Mouse (Mus musculus) kidney, postnatal 0 days (tissue): ENCODE measurements at regions not wholly inside any gene's neighbourhood (a gene's known extent, or its start where the extent isn't known, plus 50 kb on each side); places are given as distances from the start of the nearest gene placed in this dataset.

ENCODE experiments used
- ATAC-seq: fragments of 200-750 bp; cut with Nextera tagmentation; replicated peaks from 2 replicates; pipeline ENCODE4 v1.8.0; 2017; ENCODE audit warnings: low read depth, moderate number of reproducible peaks, moderate TSS enrichment, moderate library complexity; ENCODE audit not compliant: low FRiP score
- DNase-seq: peaks from one replicate; pipeline ENCODE4 v3.0.0-alpha.2; 2016; ENCODE audit warnings: low spot score
- H3K27ac ChIP-seq: fragments of 300-500 bp; sonication (generic); 2 replicates; pipeline ENCODE4 v1.5.1; 2014; ENCODE audit warnings: mild to moderate bottlenecking
- H3K27me3 ChIP-seq: fragments of 300-500 bp; sonication (generic); 2 replicates; pipeline ENCODE4 v1.6.1; 2014; ENCODE audit warnings: low read length, mixed read lengths; ENCODE audit not compliant: insufficient read depth
- H3K36me3 ChIP-seq: fragments of 300-500 bp; sonication (generic); 2 replicates; pipeline ENCODE4 v1.6.1; 2014; ENCODE audit warnings: low read length, mixed read lengths; ENCODE audit not compliant: insufficient read depth
- H3K4me1 ChIP-seq: fragments of 300-500 bp; sonication (generic); replicated peaks from 2 replicates; pipeline ENCODE4 v1.6.1; 2014; ENCODE audit warnings: antibody characterized with exemption, low read length, mixed read lengths; ENCODE audit not compliant: insufficient read depth
- H3K4me2 ChIP-seq: fragments of 300-500 bp; sonication (generic); 2 replicates; pipeline ENCODE4 v1.6.1; 2014; ENCODE audit warnings: mild to moderate bottlenecking, low read length, moderate library complexity, mixed read lengths
- H3K4me3 ChIP-seq: fragments of 300-500 bp; sonication (generic); replicated peaks from 2 replicates; pipeline ENCODE4 v1.5.1; 2014; ENCODE audit warnings: low read depth, low read length
- H3K9ac ChIP-seq: fragments of 300-500 bp; sonication (generic); 2 replicates; pipeline ENCODE4 v1.6.1; 2014; ENCODE audit warnings: low read depth, low read length
- H3K9me3 ChIP-seq: fragments of 300-500 bp; sonication (generic); replicated peaks from 2 replicates; pipeline ENCODE4 v1.6.1; 2016; ENCODE audit warnings: low read length, inconsistent platforms, mixed read lengths
- CTCF ChIP-seq: IDR thresholded peaks from 2 replicates; pipeline ENCODE4 v1.5.1; 2016; ENCODE audit warnings: antibody characterized with exemption, low read depth, mild to moderate bottlenecking, moderate library complexity
- WGBS: fragments of 180-500 bp; shearing (Covaris S2); extraction: QIAGEN DNeasy Blood & Tissue Kit; methylation state at CpG from one replicate; pipeline ENCODE4 v1.1.7; 2014; 5-methylcytosine and 5-hydroxymethylcytosine counted together

DNA sequence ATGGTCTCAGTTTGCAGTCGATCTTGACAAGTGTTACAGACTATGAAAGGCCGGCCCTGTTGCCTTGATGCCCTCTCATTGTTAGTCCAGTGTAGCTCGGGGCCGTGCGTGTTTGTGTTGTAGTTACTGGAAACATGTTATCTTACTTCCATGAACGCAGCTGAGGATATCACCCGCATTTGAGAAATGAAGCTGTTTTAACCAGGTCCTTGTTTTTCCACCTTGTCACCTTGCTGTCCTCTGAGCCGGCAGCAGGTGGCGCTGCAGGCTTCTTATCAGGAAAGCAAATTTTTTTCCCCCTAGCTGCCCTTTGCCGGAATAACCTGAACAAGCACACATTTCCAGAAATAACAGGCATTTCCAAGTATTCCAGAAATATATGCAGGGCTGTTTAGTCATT is 167.9 kb upstream of the Fermt1 start:
- H3K36me3 ChIP-seq: no peaks in the 10 kb centered on the region
- TF ChIP-seq CTCF: peak; percentile 98
- H3K4me1 ChIP-seq: no peaks in the 10 kb centered on the region
- H3K27me3 ChIP-seq: no peaks in the 10 kb centered on the region
- no peaks in the 10 kb centered on the region for H3K9me3 ChIP-seq
- no peak overlapping the region for H3K4me2 ChIP-seq
- ATAC-seq (no peak; the same call in 1 of the 2 replicates), DNase-seq (peak; percentile 90)
- no peak overlapping the region for H3K27ac ChIP-seq
- 25% methylated on average over 10 of the region's 10 CpGs for WGBS
- H3K9ac ChIP-seq: no peak overlapping the region
- H3K4me3 ChIP-seq: no peak overlapping the region

DNA sequence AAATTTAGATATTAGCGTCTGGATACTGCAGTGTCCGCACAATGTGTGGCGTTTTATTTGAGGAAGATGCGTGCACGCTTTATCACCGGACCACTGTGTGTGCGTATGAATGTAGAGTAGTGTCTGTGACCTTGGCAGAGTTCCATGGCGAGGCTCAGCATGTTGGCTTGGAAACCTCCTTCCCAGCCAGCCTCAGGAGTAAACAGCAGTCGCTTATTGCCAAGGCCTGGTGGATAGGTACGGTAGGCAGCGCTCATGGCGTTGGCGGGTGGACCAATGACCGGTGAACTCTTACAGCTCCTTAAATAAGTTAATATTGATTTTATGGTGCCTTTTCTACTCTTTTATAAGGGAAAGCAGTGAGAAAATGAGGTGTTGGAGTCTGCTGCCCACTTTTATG is 172.9 kb upstream of the Fermt1 start:
- WGBS: 91% methylated on average over 14 of the region's 14 CpGs
- H3K4me3 ChIP-seq: no peak overlapping the region
- H3K27ac ChIP-seq: no peak overlapping the region
- no peak for DNase-seq
- no peaks in the 10 kb centered on the region for H3K9me3 ChIP-seq
- H3K36me3 ChIP-seq: no peaks in the 10 kb centered on the region
- H3K27me3 ChIP-seq: no peaks in the 10 kb centered on the region
- no peak for ATAC-seq
- no peak overlapping the region for H3K9ac ChIP-seq
- H3K4me2 ChIP-seq: no peak overlapping the region
- no peak for TF ChIP-seq CTCF
- no peaks in the 10 kb centered on the region for H3K4me1 ChIP-seq

DNA sequence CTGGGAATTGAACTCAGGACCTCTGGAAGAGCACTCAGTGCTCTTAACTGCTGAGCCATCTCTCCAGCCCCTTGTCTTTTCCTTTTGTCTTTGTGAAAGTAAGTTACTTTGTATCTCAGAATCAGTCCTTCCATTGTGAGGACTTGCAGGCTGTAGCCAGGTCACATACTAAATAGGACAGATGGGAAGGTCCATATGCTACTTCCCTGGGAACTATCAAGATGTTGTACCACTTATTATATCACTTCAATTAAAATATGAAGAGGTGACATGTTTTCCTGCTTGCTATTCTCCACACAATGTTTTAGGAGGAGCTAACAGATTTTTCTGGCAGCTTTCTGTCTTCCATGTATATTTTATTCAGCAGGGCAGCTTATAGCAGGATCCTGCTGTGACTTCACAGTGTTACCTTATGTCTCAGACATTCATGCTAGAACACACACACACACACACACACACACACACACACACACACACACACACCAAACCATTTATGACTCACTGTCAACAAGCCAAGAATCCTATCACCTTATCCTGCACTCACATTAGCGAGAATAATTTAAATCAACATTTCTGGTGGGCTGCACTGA is 179.6 kb upstream of the Fermt1 start:
- no peaks in the 10 kb centered on the region for H3K36me3 ChIP-seq
- H3K4me2 ChIP-seq: no peak overlapping the region
- H3K27ac ChIP-seq: no peak overlapping the region
- no peak for DNase-seq
- WGBS: 90% methylated on average over 1 of the region's 1 CpGs
- no peak overlapping the region for H3K9ac ChIP-seq
- H3K4me3 ChIP-seq: no peak overlapping the region
- H3K27me3 ChIP-seq: no peaks in the 10 kb centered on the region
- ATAC-seq: no peak
- H3K4me1 ChIP-seq: no peaks in the 10 kb centered on the region
- TF ChIP-seq CTCF: no peak
- H3K9me3 ChIP-seq: no peaks in the 10 kb centered on the region

DNA sequence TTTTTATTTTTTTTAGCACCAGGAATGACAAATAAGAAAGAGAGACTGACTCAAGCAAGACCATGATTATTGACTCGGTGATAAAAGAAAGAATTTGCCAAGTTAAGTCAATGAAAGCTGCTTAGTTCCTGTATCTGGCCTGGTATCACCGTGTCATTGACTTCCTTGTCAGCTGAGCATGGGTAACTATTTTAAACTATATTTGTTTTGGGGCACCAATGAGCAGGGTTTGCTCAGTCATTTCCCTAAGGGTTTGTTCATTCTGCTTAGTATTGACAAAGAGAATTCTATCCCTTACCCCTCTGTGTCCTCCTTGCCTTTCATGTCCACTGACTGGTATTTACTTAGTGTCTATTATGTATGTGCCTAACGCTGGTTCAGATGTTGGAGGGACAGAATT is 189.2 kb upstream of the Fermt1 start:
- no peak for TF ChIP-seq CTCF
- no peaks in the 10 kb centered on the region for H3K4me1 ChIP-seq
- no peaks in the 10 kb centered on the region for H3K9me3 ChIP-seq
- ATAC-seq: no peak
- no peaks in the 10 kb centered on the region for H3K36me3 ChIP-seq
- no peak for DNase-seq
- no peaks in the 10 kb centered on the region for H3K27me3 ChIP-seq
- WGBS: 77% methylated on average over 3 of the region's 3 CpGs
- H3K4me2 ChIP-seq: no peak overlapping the region
- no peak overlapping the region for H3K27ac ChIP-seq
- no peak overlapping the region for H3K4me3 ChIP-seq
- no peak overlapping the region for H3K9ac ChIP-seq

DNA sequence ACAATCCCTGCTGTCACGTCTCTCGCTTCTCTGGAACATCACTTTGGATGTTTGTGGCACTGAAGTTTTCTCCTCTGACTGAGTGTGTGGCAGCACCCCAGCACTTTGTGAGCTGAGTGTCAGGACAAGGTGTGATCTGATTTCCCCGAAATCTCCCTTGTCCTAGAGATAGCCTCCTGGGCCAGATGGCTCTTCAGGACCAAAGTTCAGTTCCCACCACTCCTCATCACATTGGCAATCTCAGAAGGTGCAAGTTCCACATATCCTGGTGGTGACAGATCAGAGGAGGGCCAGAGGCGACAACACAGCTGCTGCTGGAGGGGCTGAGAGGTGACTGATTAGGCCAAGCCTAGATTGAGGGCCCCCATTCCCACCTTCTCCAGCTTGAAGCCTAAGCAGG is 193.2 kb upstream of the Fermt1 start:
- Histone ChIP-seq H3K4me1 (no peaks in the 10 kb centered on the region), H3K27ac (no peak overlapping the region), H3K9ac (no peak overlapping the region), H3K9me3 (no peaks in the 10 kb centered on the region), H3K4me3 (no peak overlapping the region), H3K4me2 (no peak overlapping the region), H3K27me3 (no peaks in the 10 kb centered on the region), H3K36me3 (no peaks in the 10 kb centered on the region)
- DNase-seq (no peak), ATAC-seq (no peak)
- WGBS: 71% methylated on average over 4 of the region's 4 CpGs
- no peak for TF ChIP-seq CTCF

DNA sequence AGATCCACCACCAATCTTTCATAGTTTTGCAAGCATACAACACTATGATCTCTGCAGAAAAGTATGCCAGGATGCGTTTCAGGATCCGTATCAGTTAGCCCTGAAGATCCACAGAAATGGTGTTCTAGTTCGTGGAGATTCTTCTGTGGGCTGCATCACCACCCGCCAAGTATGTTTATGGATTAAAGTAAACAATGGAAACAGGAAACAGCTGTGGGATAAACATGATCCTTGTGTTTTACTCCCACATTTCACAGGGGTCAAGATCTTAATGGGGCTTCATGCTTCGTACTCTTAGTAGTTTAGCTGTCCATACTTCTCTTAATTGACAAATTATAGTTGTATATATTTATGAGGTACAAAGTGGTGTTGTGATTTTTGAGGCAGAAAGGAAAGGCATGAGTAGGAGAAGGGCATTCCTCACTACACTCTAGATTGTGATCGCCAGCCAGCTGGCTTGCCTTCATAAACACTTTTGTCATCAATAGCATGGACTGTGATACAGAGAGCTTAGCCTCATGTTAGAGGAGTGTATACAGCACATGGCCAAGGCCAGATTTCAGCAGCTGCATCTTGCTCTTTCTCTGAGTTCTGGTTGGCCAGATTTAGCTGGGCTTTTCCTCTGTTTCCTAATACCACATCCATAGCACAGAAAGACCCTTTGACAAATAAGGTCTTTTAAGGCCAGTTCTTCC is 195.8 kb upstream of the Fermt1 start:
- H3K9ac ChIP-seq: no peak overlapping the region
- ATAC-seq: no peak; the same call in 1 of the 2 replicates

More for the DNA sequence above, 195.8 kb upstream of the Fermt1 start:
- H3K4me1 ChIP-seq: no peaks in the 10 kb centered on the region
- no peak overlapping the region for H3K4me2 ChIP-seq
- H3K36me3 ChIP-seq: no peaks in the 10 kb centered on the region
- peak; percentile 69 for DNase-seq
- H3K4me3 ChIP-seq: no peak overlapping the region
- no peaks in the 10 kb centered on the region for H3K27me3 ChIP-seq
- H3K9me3 ChIP-seq: no peaks in the 10 kb centered on the region
- no peak for TF ChIP-seq CTCF
- H3K27ac ChIP-seq: no peak overlapping the region
- 48% methylated on average over 6 of the region's 6 CpGs for WGBS
